Comparison of ENCODE assay signal across 25 mouse cellular contexts in the genomic region with DNA sequence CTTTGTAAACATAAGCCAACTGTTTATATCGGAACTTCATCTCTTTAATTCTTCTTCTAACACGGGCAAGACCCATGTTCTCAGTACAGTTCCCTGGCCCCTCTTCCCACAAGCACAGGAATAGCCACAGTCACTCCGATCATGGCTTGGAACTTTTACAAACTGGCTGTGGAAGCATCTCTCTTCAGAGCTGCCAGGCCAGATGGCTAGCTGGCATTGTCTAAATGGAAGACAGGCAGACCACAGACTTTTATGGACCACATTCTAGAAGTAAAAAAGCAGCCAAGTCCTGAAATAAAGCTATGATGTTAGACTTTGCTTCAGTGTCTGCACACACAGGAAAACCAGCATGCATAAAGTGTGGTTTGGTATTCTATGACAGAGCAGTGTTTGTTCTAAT. TPM values are rescaled to one million over a fixed set of nuclear protein-coding genes. Genes with fewer than 3 reads are reported as not detected.
DNase-seq lines count a peak whose midpoint lies in the region; ATAC-seq lines count a peak whose summit lies in the region.
"Had no signal": no experiment of that assay in that cellular context is flagged by ENCODE, and none has a peak within 500 bp of the region (broad histone marks: within the 10 kb centered on the region; RNA-seq: fewer than 3 reads in every experiment).

No protein-coding gene starts in this region.

- H3K9me3 ChIP-seq in embryonic facial prominence, embryonic 14.5 days (ENCODE audit: control insufficient read depth, low read length) = no peaks in the 10 kb centered on the region
- no peaks in the 10 kb centered on the region for H3K9me3 ChIP-seq in embryonic facial prominence, embryonic 10.5 days
- H3K9me3 ChIP-seq: heart, embryonic 13.5 days; neural tube, embryonic 13.5 days had no signal

- WGBS in embryonic facial prominence, embryonic 14.5 days = 71% methylated on average over 3 of the region's 3 CpGs
- 94% methylated on average over 3 of the region's 3 CpGs for WGBS in embryonic facial prominence, embryonic 10.5 days

- DNase-seq in embryonic facial prominence, embryonic 14.5 days (ENCODE audit: low spot score) = peak; percentile 17
- DNase-seq in embryonic facial prominence, embryonic 10.5 days (ENCODE audit: low spot score) = no peak
- DNase-seq in layer of hippocampus, adult 8-10 months (ENCODE audit: low spot score in 2 of 2) = peak; percentile 23 to 32
- DNase-seq in layer of hippocampus, adult 9-10 months (ENCODE audit: low spot score) = no peak
- peak; percentile 73 for DNase-seq in brain, adult 2 months (ENCODE audit: low read depth, low spot score)
- DNase-seq in layer of hippocampus, postnatal 10 days (ENCODE audit: low spot score in 2 of 2) = peak; percentile 19 to 38
- DNase-seq in spleen, postnatal 14 days (ENCODE audit: low spot score in 2 of 2) = no peak
- no peak for DNase-seq in T-cell, adult 2 months (ENCODE audit: low spot score)
- DNase-seq: adrenal gland, postnatal 14 days; heart, adult 11 months; heart, postnatal 36 days; kidney, postnatal 25 days; lung, adult 2 months; lung, postnatal 36 days had no signal

- H3K27me3 ChIP-seq in embryonic facial prominence, embryonic 14.5 days (replicated peaks; ENCODE audit: control insufficient read depth, insufficient read depth, low read length) = no peaks in the 10 kb centered on the region
- H3K27me3 ChIP-seq in embryonic facial prominence, embryonic 10.5 days (replicated peaks; ENCODE audit: low read depth, poor library complexity, severe bottlenecking) = no peaks in the 10 kb centered on the region
- H3K27me3 ChIP-seq: heart, embryonic 13.5 days; neural tube, embryonic 13.5 days had no signal

- no peak overlapping the region for H3K27ac ChIP-seq in embryonic facial prominence, embryonic 14.5 days (replicated peaks; ENCODE audit: low read depth, low read length)
- no peak overlapping the region for H3K27ac ChIP-seq in embryonic facial prominence, embryonic 10.5 days (replicated peaks)
- H3K27ac ChIP-seq: heart, embryonic 13.5 days; neural tube, embryonic 13.5 days had no signal

- H3K4me1 ChIP-seq in embryonic facial prominence, embryonic 14.5 days (ENCODE audit: control insufficient read depth, insufficient read depth, low read length) = peaks cover 7% of the 10 kb centered on the region; the same call in 1 of the 2 replicates
- H3K4me1 ChIP-seq in embryonic facial prominence, embryonic 10.5 days = peaks cover 4% of the 10 kb centered on the region; the same call in 1 of the 2 replicates
- H3K4me1 ChIP-seq: heart, embryonic 13.5 days; neural tube, embryonic 13.5 days had no signal

- H3K9ac ChIP-seq in embryonic facial prominence, embryonic 14.5 days (ENCODE audit: low read depth, low read length) = no peak overlapping the region
- H3K9ac ChIP-seq: heart, embryonic 13.5 days; neural tube, embryonic 13.5 days had no signal

- ATAC-seq in embryonic facial prominence, embryonic 14.5 days (ENCODE audit: low read depth) = no peak
- ATAC-seq: hindbrain, embryonic 16.5 days; intestine, postnatal 0 days had no signal

- no peaks in the 10 kb centered on the region for H3K36me3 ChIP-seq in embryonic facial prominence, embryonic 14.5 days (ENCODE audit: control insufficient read depth, insufficient read depth, low read length)
- H3K36me3 ChIP-seq in embryonic facial prominence, embryonic 10.5 days (replicated peaks) = no peaks in the 10 kb centered on the region
- H3K36me3 ChIP-seq: heart, embryonic 13.5 days; neural tube, embryonic 13.5 days had no signal

- H3K4me2 ChIP-seq in embryonic facial prominence, embryonic 14.5 days (ENCODE audit: low read depth, low read length) = no peak overlapping the region
- H3K4me2 ChIP-seq: heart, embryonic 13.5 days; liver, embryonic 11.5 days; neural tube, embryonic 13.5 days had no signal

- no peak overlapping the region for H3K4me3 ChIP-seq in embryonic facial prominence, embryonic 14.5 days (ENCODE audit: low read depth, low read length)
- no peak overlapping the region for H3K4me3 ChIP-seq in embryonic facial prominence, embryonic 10.5 days
- H3K4me3 ChIP-seq: heart, embryonic 13.5 days; neural tube, embryonic 13.5 days had no signal

RNA-seq across cellular contexts. Expression of gene Olfr76, which starts 22.4 kb away (rescaled TPM):
- not detected in 2 replicates for polyA plus RNA-seq in embryonic facial prominence, embryonic 14.5 days (2014; fragmentation: Nextera tagmentation; extraction: Ambion mirVana)
- polyA plus RNA-seq in embryonic facial prominence, embryonic 10.5 days (2016; fragmentation: Nextera tagmentation; extraction: Ambion mirVana) = not detected in 2 replicates
- not detected for total RNA-seq in layer of hippocampus, adult 8-10 months (2022)
- not detected for total RNA-seq in layer of hippocampus, postnatal 10 days (2021)
- total RNA-seq: adrenal gland, postnatal 14 days; gastrocnemius, adult 18-20 months; heart, postnatal 36 days; left cerebral cortex, postnatal 25 days; monocyte, adult 5-6 weeks had no signal
- polyA plus RNA-seq: embryonic facial prominence, embryonic 11.5 days; heart, embryonic 13.5 days; hindbrain, embryonic 16.5 days; intestine, postnatal 0 days; lung, adult 2 months; neural tube, embryonic 13.5 days; stomach, embryonic 14.5 days; thymus, postnatal 0 days had no signal

RNA-seq across cellular contexts. Expression of gene Olfr1555-ps1, which starts 24.5 kb away (rescaled TPM):
- 0.14 TPM in 1 of 2 replicates, not detected in the other for polyA plus RNA-seq in embryonic facial prominence, embryonic 14.5 days (2014; fragmentation: Nextera tagmentation; extraction: Ambion mirVana)
- not detected in 2 replicates for polyA plus RNA-seq in embryonic facial prominence, embryonic 10.5 days (2016; fragmentation: Nextera tagmentation; extraction: Ambion mirVana)
- total RNA-seq in layer of hippocampus, adult 8-10 months (2022) = not detected
- not detected for total RNA-seq in layer of hippocampus, postnatal 10 days (2021)
- total RNA-seq: adrenal gland, postnatal 14 days; gastrocnemius, adult 18-20 months; heart, postnatal 36 days; left cerebral cortex, postnatal 25 days; monocyte, adult 5-6 weeks had no signal
- polyA plus RNA-seq: embryonic facial prominence, embryonic 11.5 days; heart, embryonic 13.5 days; hindbrain, embryonic 16.5 days; intestine, postnatal 0 days; liver, embryonic 11.5 days; lung, adult 2 months; neural tube, embryonic 13.5 days; stomach, embryonic 14.5 days; thymus, postnatal 0 days had no signal

RNA-seq across cellular contexts. Expression of gene Olfr1428, which starts 29.8 kb away (rescaled TPM):
- polyA plus RNA-seq in embryonic facial prominence, embryonic 14.5 days (2014; fragmentation: Nextera tagmentation; extraction: Ambion mirVana) = 0.29 TPM in 1 of 2 replicates, not detected in the other
- polyA plus RNA-seq in embryonic facial prominence, embryonic 10.5 days (2016; fragmentation: Nextera tagmentation; extraction: Ambion mirVana) = not detected in 2 replicates
- not detected for total RNA-seq in layer of hippocampus, adult 8-10 months (2022)
- total RNA-seq in layer of hippocampus, postnatal 10 days (2021) = not detected
- total RNA-seq: adrenal gland, postnatal 14 days; gastrocnemius, adult 18-20 months; heart, postnatal 36 days; left cerebral cortex, postnatal 25 days; monocyte, adult 5-6 weeks had no signal
- polyA plus RNA-seq: embryonic facial prominence, embryonic 11.5 days; heart, embryonic 13.5 days; hindbrain, embryonic 16.5 days; intestine, postnatal 0 days; liver, embryonic 11.5 days; lung, adult 2 months; neural tube, embryonic 13.5 days; stomach, embryonic 14.5 days; thymus, postnatal 0 days had no signal

RNA-seq across cellular contexts. Expression of gene Olfr1427, which starts 42.3 kb away (rescaled TPM):
- polyA plus RNA-seq in embryonic facial prominence, embryonic 14.5 days (2014; fragmentation: Nextera tagmentation; extraction: Ambion mirVana) = not detected in 2 replicates
- not detected in 2 replicates for polyA plus RNA-seq in embryonic facial prominence, embryonic 10.5 days (2016; fragmentation: Nextera tagmentation; extraction: Ambion mirVana)
- total RNA-seq in layer of hippocampus, adult 8-10 months (2022) = not detected
- total RNA-seq in layer of hippocampus, postnatal 10 days (2021) = not detected
- total RNA-seq: adrenal gland, postnatal 14 days; gastrocnemius, adult 18-20 months; heart, postnatal 36 days; left cerebral cortex, postnatal 25 days; monocyte, adult 5-6 weeks had no signal
- polyA plus RNA-seq: embryonic facial prominence, embryonic 11.5 days; heart, embryonic 13.5 days; hindbrain, embryonic 16.5 days; intestine, postnatal 0 days; liver, embryonic 11.5 days; lung, adult 2 months; neural tube, embryonic 13.5 days; stomach, embryonic 14.5 days; thymus, postnatal 0 days had no signal

RNA-seq across cellular contexts. Expression of gene Olfr1426, which starts 53.6 kb away (rescaled TPM):
- not detected in 2 replicates for polyA plus RNA-seq in embryonic facial prominence, embryonic 14.5 days (2014; fragmentation: Nextera tagmentation; extraction: Ambion mirVana)
- not detected in 2 replicates for polyA plus RNA-seq in embryonic facial prominence, embryonic 10.5 days (2016; fragmentation: Nextera tagmentation; extraction: Ambion mirVana)
- not detected for total RNA-seq in layer of hippocampus, adult 8-10 months (2022)
- not detected for total RNA-seq in layer of hippocampus, postnatal 10 days (2021)
- total RNA-seq: adrenal gland, postnatal 14 days; gastrocnemius, adult 18-20 months; heart, postnatal 36 days; left cerebral cortex, postnatal 25 days; monocyte, adult 5-6 weeks had no signal
- polyA plus RNA-seq: embryonic facial prominence, embryonic 11.5 days; heart, embryonic 13.5 days; hindbrain, embryonic 16.5 days; intestine, postnatal 0 days; liver, embryonic 11.5 days; lung, adult 2 months; neural tube, embryonic 13.5 days; stomach, embryonic 14.5 days; thymus, postnatal 0 days had no signal

Comparison
In these comparisons a context has a peak if more than half of its experiments do, and no peak if none do; other contexts are left out.
1. DNase-seq: peak in embryonic facial prominence, embryonic 14.5 days (single experiment), layer of hippocampus, adult 8-10 months (2 of 2), brain, adult 2 months (single experiment) and layer of hippocampus, postnatal 10 days (2 of 2); none in embryonic facial prominence, embryonic 10.5 days (single experiment), layer of hippocampus, adult 9-10 months (single experiment), spleen, postnatal 14 days (0 of 2) and T-cell, adult 2 months (single experiment).